Mouse (Mus musculus): ENCODE results near the gene Smg6. TPM values are rescaled to one million over a fixed set of nuclear protein-coding genes. Genes with fewer than 3 reads are reported as not detected.

The Smg6 gene
- total RNA-seq, 2 experiments from 2014 or later, result 11.9 to 12.4 TPM

DNA sequence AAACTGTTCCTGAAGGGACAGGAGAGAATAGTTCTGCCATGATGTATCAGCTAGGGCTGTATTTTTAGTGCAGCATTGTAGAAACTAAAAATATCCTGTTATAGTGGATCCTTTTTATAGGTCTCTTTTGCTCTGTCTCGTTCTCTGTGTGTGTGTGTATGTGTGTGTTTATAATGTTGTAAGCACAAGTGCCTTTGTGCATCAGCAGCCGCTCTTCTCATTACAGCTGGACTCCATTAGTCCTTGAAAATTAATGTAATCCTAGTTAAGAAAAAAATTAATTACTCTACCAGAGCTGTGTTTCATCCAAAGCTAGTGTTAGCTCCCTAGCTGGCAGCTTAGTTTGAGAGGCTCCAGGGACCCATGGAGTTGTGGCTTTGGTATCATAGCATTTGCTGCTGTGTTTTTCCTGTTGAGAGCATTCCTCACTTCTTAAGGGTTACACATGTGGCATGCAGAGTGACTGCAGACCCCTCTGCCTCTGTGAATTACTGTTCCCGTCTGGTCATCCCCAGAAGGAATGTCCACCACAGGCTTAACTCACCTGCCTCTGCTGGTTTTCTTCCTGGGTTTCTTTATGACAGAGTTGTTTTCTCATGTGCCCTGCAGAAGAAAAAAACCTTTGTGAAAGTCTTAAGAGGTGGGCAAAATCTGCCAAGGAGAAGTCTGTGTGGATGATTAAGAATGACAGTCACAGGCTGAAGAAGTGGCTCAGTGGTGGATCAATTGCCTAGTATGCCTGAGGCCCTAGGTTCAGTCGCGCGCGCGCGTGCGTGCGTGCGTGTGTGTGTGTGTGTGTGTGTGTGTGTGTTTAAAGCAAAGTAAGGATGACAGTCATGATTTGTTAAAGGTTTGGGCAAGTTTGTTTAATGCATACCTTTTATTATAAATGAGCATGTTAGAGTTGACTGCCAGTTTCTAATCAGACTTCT is 88.4 kb downstream of the Smg6 start:
- H3K4me3 ChIP-seq, result peak overlapping the region; percentile 46

GRCm38 (mm10) chr11:75014816-75015215 is 89.2 kb downstream of the Smg6 start:
- intact Hi-C loops (cut with DNase I), result loop anchor here (5.0 kb wide), 1 partner anchor 32 kb away; no protein-coding TSS in a partner anchor
- H3K4me3 ChIP-seq, result no peak overlapping the region
- peak overlapping the region; percentile 87 for H3K27ac ChIP-seq
- TF ChIP-seq CTCF (IDR thresholded peaks at IDR 0.05), result no peak
- no peak for DNase-seq

More for the DNA sequence above, 88.4 kb downstream of the Smg6 start:
- no peak for TF ChIP-seq CTCF (IDR thresholded peaks at IDR 0.05)
- DNase-seq, result peak; percentile 23
- peak overlapping the region; percentile 87 for H3K27ac ChIP-seq
- intact Hi-C loops (cut with DNase I), result loop anchor here (5.0 kb wide), 1 partner anchor 33 kb away; no protein-coding TSS in a partner anchor

GRCm38 (mm10) chr11:75015453-75015871 is 89.8 kb downstream of the Smg6 start:
- peak overlapping the region; percentile 87 for H3K27ac ChIP-seq
- no peak overlapping the region for H3K4me3 ChIP-seq
- peak; percentile 45 for DNase-seq
- intact Hi-C loops (cut with DNase I), result no loop called here
- no peak for TF ChIP-seq CTCF (IDR thresholded peaks at IDR 0.05)

DNA sequence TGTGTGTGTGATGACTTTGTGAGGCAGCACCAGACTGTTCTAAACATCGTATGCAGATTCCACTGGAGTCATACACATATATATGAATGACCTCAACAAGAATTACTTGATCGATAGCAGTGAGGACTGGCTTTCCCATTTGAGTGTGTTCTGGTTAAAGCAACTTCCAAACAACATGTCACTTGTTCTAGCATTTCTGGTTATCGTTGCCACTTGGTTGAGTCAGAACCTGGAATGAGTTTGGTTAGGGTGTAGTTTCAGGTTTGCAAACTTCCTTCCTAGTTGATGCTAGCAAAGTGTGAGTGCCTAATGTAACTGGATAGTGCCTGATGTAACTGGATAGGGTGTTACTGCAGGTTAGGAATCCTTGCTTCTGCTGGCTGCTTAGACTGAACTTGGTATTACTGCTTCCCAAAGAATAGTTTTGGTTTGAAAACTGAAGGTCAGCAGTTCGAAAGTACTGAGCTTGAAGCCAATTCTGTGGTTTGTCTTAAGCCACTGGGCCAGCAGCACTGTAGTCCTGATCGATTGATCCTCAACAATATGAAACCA is 90.8 kb downstream of the Smg6 start:
- intact Hi-C loops (cut with DNase I), result no loop called here
- H3K4me3 ChIP-seq, result no peak overlapping the region
- H3K27ac ChIP-seq, result peak overlapping the region; percentile 87
- no peak for TF ChIP-seq CTCF (IDR thresholded peaks at IDR 0.05)
- DNase-seq, result no peak

GRCm38 (mm10) chr11:75017831-75018230 is 92.2 kb downstream of the Smg6 start:
- no peak overlapping the region for H3K4me3 ChIP-seq
- H3K27ac ChIP-seq, result peak overlapping the region; percentile 87
- TF ChIP-seq CTCF (IDR thresholded peaks at IDR 0.05), result no peak
- no peak for DNase-seq
- intact Hi-C loops (cut with DNase I), result no loop called here

DNA sequence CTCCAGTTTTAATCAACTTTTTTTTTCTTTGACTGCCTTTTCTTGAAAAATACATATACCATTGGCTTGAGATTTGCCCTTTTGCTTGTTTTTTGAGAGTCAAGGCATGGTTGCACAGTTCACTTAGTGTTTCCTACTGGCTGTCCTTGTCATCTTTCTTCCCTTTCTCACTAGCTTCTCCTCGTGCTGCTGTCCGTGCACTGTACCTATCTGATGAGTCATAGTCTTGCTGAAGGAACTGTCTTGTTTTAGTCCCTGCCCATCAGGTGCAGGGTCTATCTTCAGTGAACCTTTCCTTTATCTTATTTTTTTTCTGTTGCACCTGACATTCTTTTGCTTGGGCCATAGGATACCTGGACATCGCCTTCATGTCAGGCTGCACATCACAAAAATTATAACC is 101.4 kb downstream of the Smg6 start:
- TF ChIP-seq CTCF (IDR thresholded peaks at IDR 0.05), result no peak
- Histone ChIP-seq H3K4me3 (no peak overlapping the region), H3K27ac (no peak overlapping the region)
- DNase-seq, result no peak
- intact Hi-C loops (cut with DNase I), result no loop called here

DNA sequence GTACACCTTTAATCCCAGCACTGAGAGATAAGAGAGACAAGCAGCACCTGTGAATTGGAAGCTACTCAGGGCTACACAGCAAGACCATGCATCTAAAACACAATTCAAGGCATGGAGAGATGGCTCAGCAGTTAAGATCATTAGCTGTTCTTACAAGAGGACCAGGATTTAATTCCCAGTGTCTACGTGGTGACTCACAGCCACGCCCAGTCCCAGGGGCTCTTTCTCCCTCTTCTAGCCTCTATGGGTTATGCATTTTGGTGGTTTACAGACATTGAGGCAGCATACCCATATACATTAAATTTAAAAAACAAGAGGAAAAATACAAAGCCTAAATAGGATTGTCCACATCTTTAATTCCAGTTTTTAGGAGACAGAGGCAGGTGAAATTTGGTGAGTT is 102.0 kb downstream of the Smg6 start:
- no peak for DNase-seq
- Histone ChIP-seq H3K4me3 (no peak overlapping the region), H3K27ac (no peak overlapping the region)
- intact Hi-C loops (cut with DNase I), result no loop called here
- no peak for TF ChIP-seq CTCF (IDR thresholded peaks at IDR 0.05)

GRCm38 (mm10) chr11:75031251-75031650 is 105.6 kb downstream of the Smg6 start:
- intact Hi-C loops (cut with DNase I), result no loop called here
- H3K4me3 ChIP-seq, result no peak overlapping the region
- no peak for TF ChIP-seq CTCF (IDR thresholded peaks at IDR 0.05)
- no peak for DNase-seq
- peak overlapping the region; percentile 46 for H3K27ac ChIP-seq

- no peak for DNase-seq
- no peak overlapping the region for H3K4me3 ChIP-seq
- intact Hi-C loops (cut with DNase I), result no loop called here
- H3K27ac ChIP-seq, result peak overlapping the region; percentile 78
- TF ChIP-seq CTCF (IDR thresholded peaks at IDR 0.05), result no peak
Measured at GRCm38 (mm10) chr11:75032946-75033345, 107.3 kb downstream of the Smg6 start.

GRCm38 (mm10) chr11:75033581-75034067 is 108.0 kb downstream of the Smg6 start:
- no peak for TF ChIP-seq CTCF (IDR thresholded peaks at IDR 0.05)
- intact Hi-C loops (cut with DNase I), result no loop called here
- DNase-seq, result no peak
- no peak overlapping the region for H3K4me3 ChIP-seq
- peak overlapping the region; percentile 78 for H3K27ac ChIP-seq

DNA sequence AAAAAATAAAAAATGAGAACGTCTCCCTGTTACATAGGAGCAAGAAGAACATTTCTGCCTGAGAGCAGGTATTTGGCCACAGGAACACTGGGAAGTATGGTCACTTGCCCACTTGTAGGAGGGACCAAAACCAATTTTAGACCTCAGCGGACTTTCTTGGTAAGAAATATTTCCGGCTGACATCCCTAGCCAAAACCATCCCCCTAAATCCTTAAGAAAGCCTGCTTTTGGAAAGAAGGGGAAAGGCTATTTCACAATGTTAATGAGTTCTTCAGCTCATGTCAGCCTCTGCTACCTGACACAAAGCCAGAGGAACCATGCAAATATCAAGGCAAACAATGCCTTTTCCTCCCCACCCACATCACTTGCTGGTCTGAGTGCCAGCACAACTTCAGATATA is 108.5 kb downstream of the Smg6 start:
- no peak for TF ChIP-seq CTCF (IDR thresholded peaks at IDR 0.05)
- peak overlapping the region; percentile 78 for H3K27ac ChIP-seq
- intact Hi-C loops (cut with DNase I), result no loop called here
- DNase-seq, result no peak
- H3K4me3 ChIP-seq, result no peak overlapping the region

GRCm38 (mm10) chr11:75044333-75044732 is 118.7 kb downstream of the Smg6 start:
- H3K4me3 ChIP-seq, result no peak overlapping the region
- H3K27ac ChIP-seq, result peak overlapping the region; percentile 86
- DNase-seq, result no peak
- no peak for TF ChIP-seq CTCF (IDR thresholded peaks at IDR 0.05)
- intact Hi-C loops (cut with DNase I), result no loop called here

DNA sequence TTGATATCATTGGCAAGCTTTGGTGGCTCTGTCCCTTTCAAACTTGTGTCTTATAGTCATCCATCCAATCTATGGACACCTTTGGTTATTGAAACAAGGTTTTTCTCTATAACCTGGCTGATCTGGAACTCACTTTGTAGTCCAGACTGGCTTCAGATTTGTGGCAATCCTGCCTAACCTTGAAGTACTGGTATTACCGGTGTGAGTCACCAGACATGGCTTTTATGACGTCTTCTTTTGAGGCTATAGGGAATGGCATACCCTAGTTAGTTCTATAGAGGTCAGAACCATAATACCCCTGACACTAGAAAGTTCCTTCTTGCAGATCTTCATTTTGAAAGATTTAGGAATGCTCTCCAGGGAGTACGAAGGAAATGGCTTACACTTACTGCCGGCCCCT is 120.2 kb downstream of the Smg6 start:
- Histone ChIP-seq H3K4me3 (no peak overlapping the region), H3K27ac (peak overlapping the region; percentile 86)
- intact Hi-C loops (cut with DNase I), result loop anchor here (5.0 kb wide), 3 partner anchors 34 to 121 kb away; partner anchors contain the start of gene Hic1
- no peak for TF ChIP-seq CTCF (IDR thresholded peaks at IDR 0.05)
- DNase-seq, result no peak

Data from gastrocnemius, adult 2 months (tissue).